Mouse (Mus musculus) heart, embryonic 11.5 days (tissue): ENCODE data around the gene Heg1. TPM values are rescaled to one million over a fixed set of nuclear protein-coding genes. Genes with fewer than 3 reads are reported as not detected.

Experiments used
- ATAC-seq: fragments of 200-750 bp; cut with Nextera tagmentation; replicated peaks from 2 replicates; pipeline ENCODE4 v1.8.0; 2017; ENCODE audit warnings: moderate library complexity; ENCODE audit not compliant: insufficient number of reproducible peaks, low FRiP score, low TSS enrichment
- H3K27ac ChIP-seq: fragments of 300-500 bp; sonication (generic); 2 replicates; pipeline ENCODE4 v1.5.1; 2014; ENCODE audit warnings: mild to moderate bottlenecking, low read depth, low read length
- H3K27me3 ChIP-seq: fragments of 300-500 bp; sonication (generic); 2 replicates; pipeline ENCODE4 v1.6.1; 2014; ENCODE audit warnings: mild to moderate bottlenecking, low read length, mixed read lengths; ENCODE audit not compliant: control insufficient read depth, insufficient read depth
- H3K36me3 ChIP-seq: fragments of 300-500 bp; sonication (generic); 2 replicates; pipeline ENCODE4 v1.6.1; 2014; ENCODE audit warnings: mild to moderate bottlenecking, low read length, moderate library complexity, mixed read lengths; ENCODE audit not compliant: control insufficient read depth, insufficient read depth
- H3K4me1 ChIP-seq: fragments of 300-500 bp; sonication (generic); 2 replicates; pipeline ENCODE4 v1.6.1; 2014; ENCODE audit warnings: low read length; ENCODE audit not compliant: control insufficient read depth, insufficient read depth
- H3K4me2 ChIP-seq: fragments of 300-500 bp; sonication (generic); 2 replicates; pipeline ENCODE4 v1.6.1; 2014; ENCODE audit warnings: mild to moderate bottlenecking, moderate library complexity
- H3K4me3 ChIP-seq: fragments of 300-500 bp; sonication (generic); 2 replicates; pipeline ENCODE4 v1.5.1; 2014; ENCODE audit warnings: low read depth, low read length
- H3K9ac ChIP-seq: fragments of 300-500 bp; sonication (generic); 2 replicates; pipeline ENCODE4 v1.6.1; 2014; ENCODE audit warnings: mild to moderate bottlenecking, low read depth, low read length, moderate library complexity
- H3K9me3 ChIP-seq: fragments of 300-500 bp; sonication (generic); replicated peaks from 2 replicates; pipeline ENCODE4 v1.6.1; 2016; ENCODE audit warnings: low read length; ENCODE audit not compliant: control insufficient read depth
- WGBS: fragments of 180-500 bp; shearing (Covaris S2); extraction: QIAGEN DNeasy Blood & Tissue Kit; methylation state at CpG from one replicate; pipeline ENCODE4 v1.1.7; 2014; ENCODE audit not compliant: insufficient replicate concordance; 5-methylcytosine and 5-hydroxymethylcytosine counted together
- polyA plus RNA-seq: library from polyadenylated mRNA; unstranded; fragments of >200 nt; fragmentation: Nextera tagmentation; extraction: Ambion mirVana; gene quantifications from 2 replicates; pipeline ENCODE4 v1.2.1, GENCODE M21; 2014

Heg1 gene
- polyA plus RNA-seq, 1 experiment from 2014 or later: 31.3 TPM

GRCm38 (mm10) chr16:33705258-33705657 is 21.1 kb downstream of the Heg1 start:
- Histone ChIP-seq H3K4me1 (peaks cover 25% of the 10 kb centered on the region), H3K27ac (peak overlapping the region; percentile 70), H3K9me3 (no peaks in the 10 kb centered on the region), H3K9ac (peak overlapping the region; percentile 1; the same call in 1 of the 2 replicates), H3K4me3 (no peak overlapping the region), H3K36me3 (peaks cover 5% of the 10 kb centered on the region; the same call in 1 of the 2 replicates), H3K4me2 (peak overlapping the region; percentile 37), H3K27me3 (no peaks in the 10 kb centered on the region)
- WGBS: 10% methylated on average over 6 of the region's 6 CpGs
- no peak for ATAC-seq

GRCm38 (mm10) chr16:33706111-33706890 is 22.1 kb downstream of the Heg1 start:
- no peak for ATAC-seq

DNA sequence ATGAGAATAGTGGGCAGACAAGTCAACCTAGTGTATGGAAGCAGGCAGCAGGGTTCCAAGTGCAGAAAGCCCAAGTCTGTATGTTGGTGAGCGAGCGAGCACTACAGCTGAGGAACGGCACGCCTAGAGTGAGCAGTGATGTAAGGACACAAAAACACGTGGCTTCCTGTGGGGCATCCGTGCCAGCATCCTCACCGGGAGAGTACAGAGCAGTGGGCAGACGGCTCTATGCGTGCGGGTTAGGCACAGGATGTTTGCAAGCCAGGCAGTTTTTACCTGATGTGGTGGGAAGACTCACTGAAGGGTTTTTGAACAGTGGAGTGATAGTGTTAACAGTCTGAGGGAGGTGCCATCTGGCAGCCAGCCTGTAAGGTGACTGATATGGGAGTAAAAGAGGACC is 23.9 kb downstream of the Heg1 start:
- Histone ChIP-seq H3K27me3 (no peaks in the 10 kb centered on the region), H3K4me2 (no peak overlapping the region), H3K4me1 (peaks cover 32% of the 10 kb centered on the region), H3K36me3 (peaks cover 7% of the 10 kb centered on the region; the same call in 1 of the 2 replicates), H3K27ac (no peak overlapping the region), H3K9me3 (no peaks in the 10 kb centered on the region), H3K4me3 (no peak overlapping the region), H3K9ac (no peak overlapping the region)
- ATAC-seq: no peak
- WGBS: 92% methylated on average over 10 of the region's 10 CpGs

More at GRCm38 (mm10) chr16:33706111-33706890, 22.1 kb downstream of the Heg1 start:
- Histone ChIP-seq H3K4me3 (no peak overlapping the region), H3K27ac (no peak overlapping the region), H3K9ac (no peak overlapping the region), H3K27me3 (no peaks in the 10 kb centered on the region), H3K4me1 (peaks cover 32% of the 10 kb centered on the region), H3K36me3 (peaks cover 7% of the 10 kb centered on the region; the same call in 1 of the 2 replicates), H3K9me3 (no peaks in the 10 kb centered on the region), H3K4me2 (no peak overlapping the region)
- WGBS: 88% methylated on average over 14 of the region's 14 CpGs

DNA sequence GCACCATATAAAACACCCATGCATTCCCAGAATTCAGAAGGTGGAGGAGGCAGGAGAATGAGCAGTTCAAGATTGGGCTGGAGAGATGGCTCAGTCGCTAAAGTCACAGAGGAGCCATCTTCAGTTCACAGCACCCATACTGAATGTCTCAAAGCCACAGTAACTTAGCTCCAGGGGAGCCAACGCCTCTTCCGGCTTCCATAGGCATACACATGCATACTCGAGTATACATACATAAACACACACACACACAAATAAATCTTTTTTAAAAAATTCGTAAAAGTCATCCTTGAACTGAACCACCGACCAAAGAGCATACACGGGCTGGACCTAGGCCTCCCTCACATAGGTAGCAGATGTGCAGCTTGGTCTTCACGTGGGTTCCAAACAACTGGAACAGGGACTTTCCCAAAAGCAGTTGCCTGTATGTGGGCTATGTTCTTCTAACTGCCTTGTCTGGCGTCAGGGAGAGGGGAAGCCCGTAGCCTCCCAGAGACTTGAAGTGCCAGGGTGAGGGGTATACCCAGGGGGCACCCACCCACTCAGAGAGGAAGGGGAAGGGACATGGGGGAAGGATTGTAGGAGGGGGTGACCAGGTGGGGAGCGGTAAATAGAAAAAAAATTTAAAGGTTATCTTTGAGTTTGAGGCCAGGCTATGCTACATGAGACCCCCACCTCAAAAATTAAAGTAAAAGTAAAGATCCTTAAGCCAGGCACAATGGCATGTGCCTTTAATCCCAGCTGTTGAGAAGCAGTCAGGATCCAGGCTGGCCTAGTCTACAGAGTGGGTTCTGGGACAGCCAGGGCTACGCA is 24.6 kb downstream of the Heg1 start:
- no peak overlapping the region for H3K4me3 ChIP-seq
- H3K4me1 ChIP-seq: peaks cover 31% of the 10 kb centered on the region
- ATAC-seq: no peak
- H3K9ac ChIP-seq: no peak overlapping the region
- no peak overlapping the region for H3K27ac ChIP-seq
- no peaks in the 10 kb centered on the region for H3K9me3 ChIP-seq
- WGBS: 89% methylated on average over 12 of the region's 12 CpGs
- no peaks in the 10 kb centered on the region for H3K27me3 ChIP-seq
- no peak overlapping the region for H3K4me2 ChIP-seq
- peaks cover 7% of the 10 kb centered on the region; the same call in 1 of the 2 replicates for H3K36me3 ChIP-seq

GRCm38 (mm10) chr16:33714271-33714670 is 30.1 kb downstream of the Heg1 start:
- no peak overlapping the region for H3K27ac ChIP-seq
- H3K9ac ChIP-seq: no peak overlapping the region

DNA sequence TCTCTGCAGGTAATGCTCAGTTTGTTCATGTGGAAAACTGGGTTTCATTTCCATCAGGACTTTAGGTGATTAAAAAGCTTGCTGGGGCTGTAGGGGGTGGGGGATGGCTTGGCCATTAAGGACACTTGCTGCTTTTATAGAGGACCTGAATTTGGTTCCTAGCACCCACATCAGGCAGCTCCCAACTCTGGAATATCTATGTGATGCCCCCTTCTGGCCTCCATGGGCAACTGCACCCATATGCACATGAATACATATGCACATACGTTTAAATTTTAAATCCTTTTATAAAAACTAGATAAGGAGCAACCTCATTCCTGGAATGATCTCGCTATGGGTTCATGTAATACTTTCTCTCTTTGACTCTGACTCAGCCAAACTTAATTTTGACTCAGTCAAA is 39.1 kb downstream of the Heg1 start:
- Histone ChIP-seq H3K9ac (no peak overlapping the region), H3K36me3 (peaks cover 31% of the 10 kb centered on the region), H3K4me2 (no peak overlapping the region), H3K27me3 (no peaks in the 10 kb centered on the region), H3K9me3 (peaks cover 5% of the 10 kb centered on the region; the same call in 1 of the 2 replicates), H3K27ac (no peak overlapping the region), H3K4me1 (no peaks in the 10 kb centered on the region), H3K4me3 (no peak overlapping the region)
- no peak for ATAC-seq
- WGBS: 92% methylated on average over 2 of the region's 2 CpGs

More at GRCm38 (mm10) chr16:33714271-33714670, 30.1 kb downstream of the Heg1 start:
- H3K36me3 ChIP-seq: peaks cover 7% of the 10 kb centered on the region
- no peaks in the 10 kb centered on the region for H3K9me3 ChIP-seq
- H3K4me1 ChIP-seq: peaks cover 19% of the 10 kb centered on the region
- H3K4me3 ChIP-seq: no peak overlapping the region
- ATAC-seq: peak; percentile 59; the same call in 1 of the 2 replicates
- 10% methylated on average over 13 of the region's 13 CpGs for WGBS
- no peaks in the 10 kb centered on the region for H3K27me3 ChIP-seq
- H3K4me2 ChIP-seq: peak overlapping the region; percentile 43

- Histone ChIP-seq H3K27ac (no peak overlapping the region), H3K4me1 (no peaks in the 10 kb centered on the region), H3K4me3 (no peak overlapping the region), H3K36me3 (peaks cover 31% of the 10 kb centered on the region), H3K9me3 (peaks cover 5% of the 10 kb centered on the region; the same call in 1 of the 2 replicates), H3K27me3 (no peaks in the 10 kb centered on the region), H3K9ac (no peak overlapping the region), H3K4me2 (no peak overlapping the region)
- WGBS: 93% methylated on average over 3 of the region's 3 CpGs
- ATAC-seq: no peak
Measured at GRCm38 (mm10) chr16:33723983-33724382, 39.8 kb downstream of the Heg1 start.

GRCm38 (mm10) chr16:33726261-33726660 is 42.1 kb downstream of the Heg1 start:
- Histone ChIP-seq H3K4me1 (no peaks in the 10 kb centered on the region), H3K27me3 (no peaks in the 10 kb centered on the region), H3K27ac (no peak overlapping the region), H3K9ac (no peak overlapping the region), H3K4me2 (no peak overlapping the region), H3K9me3 (peaks cover 5% of the 10 kb centered on the region; the same call in 1 of the 2 replicates), H3K36me3 (peaks cover 31% of the 10 kb centered on the region), H3K4me3 (no peak overlapping the region)
- ATAC-seq: no peak
- 85% methylated on average over 17 of the region's 17 CpGs for WGBS
